Mouse (Mus musculus) neural tube, embryonic 11.5 days (tissue): ENCODE data around the gene Asic2. TPM values are rescaled to one million over a fixed set of nuclear protein-coding genes. Genes with fewer than 3 reads are reported as not detected.

Experiments
- ATAC-seq: fragments of 200-750 bp; cut with Nextera tagmentation; 2 replicates; pipeline ENCODE4 v1.8.0; 2017; ENCODE audit warnings: moderate number of reproducible peaks, mild to moderate bottlenecking, moderate TSS enrichment, moderate library complexity; ENCODE audit not compliant: insufficient read depth, low FRiP score, low TSS enrichment
- DNase-seq: peaks from one replicate; pipeline ENCODE4 v3.0.0-alpha.2; 2015; ENCODE audit warnings: low spot score
- H3K27ac ChIP-seq: fragments of 300-500 bp; sonication (generic); 2 replicates; pipeline ENCODE4 v1.5.1; 2014; ENCODE audit warnings: low read depth, mild to moderate bottlenecking, low read length
- H3K27me3 ChIP-seq: fragments of 300-500 bp; sonication (generic); 2 replicates; pipeline ENCODE4 v1.6.1; 2014; ENCODE audit warnings: mild to moderate bottlenecking, low read length, mixed read lengths; ENCODE audit not compliant: control insufficient read depth, insufficient read depth
- H3K36me3 ChIP-seq: fragments of 300-500 bp; sonication (generic); 2 replicates; pipeline ENCODE4 v1.6.1; 2014; ENCODE audit warnings: mild to moderate bottlenecking, low read length, moderate library complexity, mixed read lengths; ENCODE audit not compliant: control insufficient read depth, insufficient read depth
- H3K4me1 ChIP-seq: fragments of 300-500 bp; sonication (generic); 2 replicates; pipeline ENCODE4 v1.6.1; 2014; ENCODE audit warnings: low read length, mixed read lengths; ENCODE audit not compliant: control insufficient read depth, insufficient read depth
- H3K4me2 ChIP-seq: fragments of 300-500 bp; sonication (generic); 2 replicates; pipeline ENCODE4 v1.6.1; 2014; ENCODE audit warnings: low read depth, mild to moderate bottlenecking, moderate library complexity
- H3K4me3 ChIP-seq: fragments of 300-500 bp; sonication (generic); 2 replicates; pipeline ENCODE4 v1.5.1; 2014; ENCODE audit warnings: low read depth, low read length
- H3K9ac ChIP-seq: fragments of 300-500 bp; sonication (generic); 2 replicates; pipeline ENCODE4 v1.6.1; 2014; ENCODE audit warnings: mild to moderate bottlenecking, low read length
- H3K9me3 ChIP-seq: fragments of 300-500 bp; sonication (generic); 2 replicates; pipeline ENCODE4 v1.6.1; 2016; ENCODE audit warnings: low read length; ENCODE audit not compliant: control insufficient read depth
- WGBS: fragments of 180-500 bp; shearing (Covaris S2); extraction: QIAGEN DNeasy Blood & Tissue Kit; methylation state at CpG from one replicate; pipeline ENCODE4 v1.1.7; 2014; 5-methylcytosine and 5-hydroxymethylcytosine counted together
- polyA plus RNA-seq: library from polyadenylated mRNA; unstranded; fragments of >200 nt; fragmentation: Nextera tagmentation; extraction: Ambion mirVana; gene quantifications from 2 replicates; pipeline ENCODE4 v1.2.1, GENCODE M21; 2014

Asic2 gene
- polyA plus RNA-seq, 1 experiment from 2014 or later, result 2.5 TPM

DNA sequence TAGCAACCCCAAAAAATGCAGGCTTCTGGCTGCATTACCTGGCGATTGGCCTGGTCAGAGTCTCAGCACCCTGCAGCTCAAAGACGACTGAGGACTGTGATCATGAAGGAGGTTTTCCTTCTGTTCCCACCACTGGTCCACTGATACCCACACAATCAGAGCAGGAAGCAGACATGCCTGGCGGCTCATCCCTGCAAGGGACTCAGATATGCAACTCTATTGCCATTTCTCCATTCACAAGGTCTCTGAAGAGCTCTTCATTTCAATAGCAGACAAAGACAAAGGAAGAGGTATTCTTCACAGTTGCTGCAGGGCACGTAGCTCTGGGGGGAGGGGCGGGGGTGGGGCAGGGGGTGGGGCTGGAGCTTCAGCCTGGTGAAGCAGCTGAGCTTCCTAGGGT, 834.3 kb downstream of the Asic2 start:
- Histone ChIP-seq H3K9ac (no peak overlapping the region), H3K4me2 (no peak overlapping the region), H3K4me3 (no peak overlapping the region), H3K27me3 (no peaks in the 10 kb centered on the region), H3K27ac (no peak overlapping the region), H3K4me1 (no peaks in the 10 kb centered on the region), H3K9me3 (no peaks in the 10 kb centered on the region), H3K36me3 (no peaks in the 10 kb centered on the region)
- WGBS, result 8% methylated on average over 5 of the region's 5 CpGs
- ATAC-seq (no peak), DNase-seq (no peak)

DNA sequence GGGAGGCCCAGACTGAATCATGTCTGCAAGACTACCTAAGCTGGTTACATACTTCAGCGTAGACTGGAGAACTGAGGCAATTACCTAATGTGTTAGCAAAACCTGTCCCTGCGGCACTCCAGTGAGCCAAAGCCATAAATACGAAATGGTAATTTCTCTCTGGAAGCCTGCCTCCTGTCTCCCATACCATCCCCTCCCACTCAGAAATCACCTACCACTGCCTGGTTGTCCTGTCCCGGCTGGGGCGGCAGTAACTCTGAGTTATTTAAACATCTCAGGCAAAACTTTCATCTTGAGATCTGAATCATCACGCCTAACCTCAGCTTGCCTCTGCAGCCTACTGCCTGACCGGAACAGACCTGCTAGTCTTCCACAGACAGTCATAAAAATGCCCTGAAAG, 835.6 kb downstream of the Asic2 start:
- Histone ChIP-seq H3K9ac (no peak overlapping the region), H3K27me3 (no peaks in the 10 kb centered on the region), H3K4me1 (no peaks in the 10 kb centered on the region), H3K27ac (no peak overlapping the region), H3K4me3 (no peak overlapping the region), H3K36me3 (no peaks in the 10 kb centered on the region), H3K9me3 (no peaks in the 10 kb centered on the region), H3K4me2 (no peak overlapping the region)
- WGBS, result 80% methylated on average over 7 of the region's 7 CpGs
- ATAC-seq (no peak), DNase-seq (no peak)

DNA sequence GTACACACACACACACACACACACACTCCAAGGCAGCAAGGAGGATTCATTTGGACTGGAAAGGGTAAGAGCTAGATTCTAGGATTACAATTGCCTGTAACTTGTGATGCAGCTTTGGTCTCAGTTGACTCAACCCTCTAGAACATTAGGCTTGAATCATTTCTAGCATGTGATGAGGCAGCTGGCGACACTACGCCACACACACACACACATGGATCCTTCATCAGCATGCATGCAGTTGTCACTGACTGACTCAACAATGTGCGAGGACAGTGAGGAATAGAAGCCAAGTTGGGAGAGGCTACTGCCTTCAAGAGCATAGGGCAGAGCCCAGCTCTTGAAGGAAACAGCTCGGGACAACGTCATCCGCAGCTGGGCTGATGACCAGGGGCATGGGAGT, 843.9 kb downstream of the Asic2 start:
- Histone ChIP-seq H3K4me2 (no peak overlapping the region), H3K27ac (no peak overlapping the region), H3K9ac (no peak overlapping the region), H3K9me3 (no peaks in the 10 kb centered on the region), H3K4me1 (no peaks in the 10 kb centered on the region), H3K4me3 (no peak overlapping the region), H3K36me3 (no peaks in the 10 kb centered on the region), H3K27me3 (no peaks in the 10 kb centered on the region)
- 93% methylated on average over 6 of the region's 6 CpGs for WGBS
- ATAC-seq, result no peak
- DNase-seq, result no peak

DNA sequence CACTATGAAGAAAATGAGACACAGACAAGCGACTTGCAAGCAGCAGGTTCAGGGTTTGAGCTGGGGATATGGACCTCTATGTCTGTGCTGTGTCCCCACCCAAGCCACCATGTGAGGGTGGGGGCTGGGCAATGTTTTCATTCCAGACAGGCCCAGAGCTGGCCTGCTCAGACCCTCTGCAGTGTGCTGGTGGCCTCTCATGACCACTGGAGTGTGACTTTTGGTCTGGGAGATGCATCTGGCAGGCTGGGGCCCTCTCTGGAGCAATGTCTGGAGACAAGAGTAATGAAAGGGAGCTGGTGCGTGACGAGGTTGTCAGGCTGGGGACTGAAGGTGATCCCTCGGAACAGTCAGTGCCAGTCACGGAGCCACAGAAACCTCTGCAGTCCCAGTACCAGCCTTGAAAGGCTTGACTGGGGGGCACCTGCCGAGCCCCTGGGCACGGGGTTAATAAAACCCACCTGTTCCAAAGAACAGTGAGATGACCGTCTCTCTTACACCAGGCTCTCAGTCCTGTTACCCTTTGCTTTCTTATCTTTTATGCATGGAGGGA, 848.2 kb downstream of the Asic2 start:
- ATAC-seq (no peak), DNase-seq (no peak)
- Histone ChIP-seq H3K9ac (no peak overlapping the region), H3K4me2 (no peak overlapping the region), H3K4me1 (no peaks in the 10 kb centered on the region), H3K9me3 (no peaks in the 10 kb centered on the region), H3K27ac (no peak overlapping the region), H3K27me3 (no peaks in the 10 kb centered on the region), H3K4me3 (no peak overlapping the region), H3K36me3 (no peaks in the 10 kb centered on the region)
- 68% methylated on average over 8 of the region's 8 CpGs for WGBS

DNA sequence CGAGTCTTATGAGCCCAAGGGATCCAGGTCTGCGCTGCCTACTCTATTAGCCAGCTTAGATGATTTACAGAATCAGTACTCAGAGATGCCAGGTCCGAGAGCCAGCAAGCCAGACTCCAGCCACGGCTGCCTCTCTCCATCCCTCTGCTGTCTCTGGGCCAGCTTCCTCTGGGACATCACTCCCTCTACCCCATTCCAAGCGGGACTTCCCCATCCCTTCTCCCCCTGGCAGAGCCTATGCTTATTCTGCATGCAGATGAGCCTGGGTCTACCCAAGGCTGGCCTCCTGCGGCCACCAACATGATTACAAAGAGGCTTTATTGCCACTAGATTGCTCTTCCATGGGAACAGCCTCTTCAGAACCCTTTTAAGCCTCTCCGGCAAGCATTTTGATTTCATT, 850.2 kb downstream of the Asic2 start:
- Histone ChIP-seq H3K9me3 (no peaks in the 10 kb centered on the region), H3K4me3 (no peak overlapping the region), H3K36me3 (no peaks in the 10 kb centered on the region), H3K27ac (no peak overlapping the region), H3K4me1 (no peaks in the 10 kb centered on the region), H3K9ac (no peak overlapping the region), H3K27me3 (no peaks in the 10 kb centered on the region), H3K4me2 (no peak overlapping the region)
- ATAC-seq (no peak), DNase-seq (no peak)
- 26% methylated on average over 7 of the region's 7 CpGs for WGBS

DNA sequence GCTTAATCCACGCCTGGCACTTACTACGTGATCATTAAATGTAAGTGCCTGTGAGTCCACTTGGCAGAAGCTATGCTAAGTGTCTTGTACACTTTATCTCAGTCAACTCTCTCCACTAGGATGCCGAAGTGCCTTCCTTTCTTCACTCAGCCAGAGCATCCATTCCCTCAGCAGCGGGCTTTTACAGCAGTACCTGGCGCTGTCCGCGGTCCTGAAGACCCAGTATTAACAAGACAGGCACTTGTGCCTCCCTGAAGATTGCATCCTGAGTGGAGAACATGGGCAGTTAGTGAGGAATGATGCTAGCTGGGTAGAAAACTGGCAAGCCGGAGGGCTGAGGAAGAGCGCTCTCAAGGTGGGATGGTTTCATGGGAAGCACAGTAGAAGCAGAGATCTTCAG, 852.6 kb downstream of the Asic2 start:
- Histone ChIP-seq H3K4me1 (no peaks in the 10 kb centered on the region), H3K27ac (no peak overlapping the region), H3K4me3 (no peak overlapping the region), H3K9ac (no peak overlapping the region), H3K27me3 (no peaks in the 10 kb centered on the region), H3K4me2 (no peak overlapping the region), H3K36me3 (no peaks in the 10 kb centered on the region), H3K9me3 (no peaks in the 10 kb centered on the region)
- 43% methylated on average over 9 of the region's 9 CpGs for WGBS
- peak; percentile 75 for DNase-seq
- ATAC-seq, result no peak

DNA sequence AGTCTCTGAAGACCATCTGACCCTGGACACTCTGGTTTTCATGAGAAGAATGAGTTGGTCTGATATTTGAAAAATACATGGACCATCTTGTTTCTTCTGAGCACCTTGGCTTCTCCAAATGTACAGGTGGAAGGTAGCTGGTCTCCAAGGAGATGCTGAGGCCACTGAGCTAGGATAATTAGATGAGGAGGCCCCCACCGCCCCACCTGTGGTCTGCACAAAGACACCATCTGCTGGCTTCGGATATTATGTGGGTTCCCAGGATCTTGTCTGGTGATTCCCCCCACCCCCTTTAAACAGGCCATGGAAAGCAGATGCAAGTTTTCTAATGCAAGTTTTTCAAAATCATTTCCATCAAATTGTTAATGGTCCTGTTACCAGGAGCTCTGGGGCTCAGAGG, 856.6 kb downstream of the Asic2 start:
- Histone ChIP-seq H3K27ac (no peak overlapping the region), H3K4me2 (no peak overlapping the region), H3K27me3 (no peaks in the 10 kb centered on the region), H3K9me3 (no peaks in the 10 kb centered on the region), H3K36me3 (no peaks in the 10 kb centered on the region), H3K9ac (no peak overlapping the region), H3K4me1 (no peaks in the 10 kb centered on the region), H3K4me3 (no peak overlapping the region)
- ATAC-seq (no peak), DNase-seq (no peak)
- WGBS, result 90% methylated on average over 2 of the region's 2 CpGs

DNA sequence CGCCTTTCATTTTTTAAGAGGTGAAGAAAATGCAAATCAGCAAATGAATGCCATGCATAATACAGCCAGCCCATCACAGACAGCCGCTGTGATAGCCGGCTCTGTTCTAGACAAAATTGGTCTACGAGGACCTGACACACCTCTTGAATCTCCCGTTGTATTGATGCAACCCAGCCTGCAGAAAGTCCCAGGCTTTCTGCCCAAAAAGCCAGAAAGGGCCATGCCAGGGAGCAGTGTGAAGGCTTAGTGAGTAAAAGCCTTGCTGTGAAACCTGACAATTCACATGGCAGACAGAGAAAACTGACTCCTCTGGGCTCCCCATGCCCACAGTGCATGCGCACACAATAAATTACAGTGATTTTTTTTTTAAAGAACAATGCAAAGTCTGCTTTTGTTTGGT, 858.2 kb downstream of the Asic2 start:
- Histone ChIP-seq H3K27ac (no peak overlapping the region), H3K36me3 (no peaks in the 10 kb centered on the region), H3K4me1 (no peaks in the 10 kb centered on the region), H3K27me3 (no peaks in the 10 kb centered on the region), H3K4me3 (no peak overlapping the region), H3K4me2 (no peak overlapping the region), H3K9ac (no peak overlapping the region), H3K9me3 (no peaks in the 10 kb centered on the region)
- ATAC-seq (no peak), DNase-seq (no peak)
- 67% methylated on average over 6 of the region's 6 CpGs for WGBS

DNA sequence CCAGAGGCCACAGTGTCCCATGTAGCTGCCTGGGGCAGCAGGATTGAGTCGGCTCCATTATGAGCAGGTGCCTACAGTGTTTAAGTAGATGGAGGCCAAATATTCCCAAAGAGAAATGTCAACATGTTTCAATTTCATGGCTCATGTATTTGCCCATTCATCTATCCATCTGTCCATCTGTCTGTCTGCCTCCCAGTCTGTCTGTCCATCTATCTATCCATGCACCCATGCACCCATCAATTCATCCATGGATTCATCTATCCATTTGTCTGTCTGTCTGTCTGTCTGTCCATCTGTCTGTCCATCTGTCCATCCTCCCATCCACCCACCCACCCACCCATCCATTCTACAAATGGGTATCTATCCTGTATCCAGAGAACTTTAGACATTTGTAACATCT, 861.3 kb downstream of the Asic2 start:
- Histone ChIP-seq H3K27me3 (no peaks in the 10 kb centered on the region), H3K4me3 (no peak overlapping the region), H3K9me3 (no peaks in the 10 kb centered on the region), H3K9ac (no peak overlapping the region), H3K4me2 (no peak overlapping the region), H3K36me3 (no peaks in the 10 kb centered on the region), H3K27ac (no peak overlapping the region), H3K4me1 (no peaks in the 10 kb centered on the region)
- DNase-seq (no peak), ATAC-seq (no peak)
- 100% methylated on average over 1 of the region's 1 CpGs for WGBS
